Mouse (Mus musculus): ENCODE measurements around the gene Lmcd1. TPM values are rescaled to one million over a fixed set of nuclear protein-coding genes. Genes with fewer than 3 reads are reported as not detected.

Lmcd1 gene
- polyA plus RNA-seq (2021; fragmentation: Nextera tagmentation), result 8.8 and 11.1 TPM in 2 replicates
- long read RNA-seq, experiment 1, transcript Lmcd1-201 (6 exons, 1,730 nt), result major isoform, 28 of 41 reads
- long read RNA-seq, experiment 1, partial matches to known transcripts, result 9 of 41 reads
- long read RNA-seq, experiment 1, other reads (novel, unspliced or antisense), result 4 of 41 reads
- long read RNA-seq, experiment 2, transcript Lmcd1-201 (6 exons, 1,730 nt), result major isoform, 9 of 19 reads
- long read RNA-seq, experiment 2, partial matches to known transcripts, result 9 of 19 reads
- long read RNA-seq, experiment 2, other reads (novel, unspliced or antisense), result 1 of 19 reads

DNA sequence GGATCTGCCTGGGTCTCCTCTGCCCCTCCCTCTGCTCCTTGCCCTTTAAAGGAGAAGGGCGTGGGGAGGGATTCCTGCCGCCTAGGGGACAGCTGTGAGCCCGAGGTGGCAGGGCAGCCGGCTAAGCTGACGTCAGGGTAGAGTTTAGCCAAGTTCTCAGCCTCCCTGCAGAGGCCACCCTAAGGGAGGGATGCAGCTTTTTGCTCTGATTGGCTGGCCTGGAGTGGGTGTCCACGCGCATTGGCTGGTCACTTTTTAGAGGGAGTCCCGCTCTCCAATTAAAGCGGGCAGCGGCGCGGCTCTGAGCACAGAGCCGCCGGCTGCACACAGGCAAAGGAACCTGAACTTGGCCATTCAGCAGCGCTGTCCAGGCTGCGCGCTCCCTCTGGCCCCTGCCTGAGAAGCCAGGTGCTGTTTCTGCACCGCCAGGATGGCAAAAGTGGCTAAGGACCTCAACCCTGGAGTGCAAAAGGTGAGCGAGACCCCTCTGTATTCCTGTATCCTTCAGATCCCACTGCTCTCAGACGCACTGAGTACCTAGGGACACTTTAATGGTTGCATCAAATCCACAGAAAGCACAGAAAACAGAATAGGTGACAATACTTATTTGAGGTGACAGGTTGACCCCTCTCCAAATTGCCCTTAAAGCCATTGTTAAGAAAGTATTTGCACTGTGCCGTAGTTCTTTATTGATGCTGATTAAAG lies at the start of gene Lmcd1:
Gene Lmcd1 (plus strand): TSS at position 258 of the 705 bp plus-strand sequence.

Other genes with a start within 250 kb of the Lmcd1 start
- gene Ssu2, start 114.3 kb downstream of the Lmcd1 start, polyA plus RNA-seq (2021; fragmentation: Nextera tagmentation), result 0.14 and 0.43 TPM in 2 replicates
- 0.29 TPM in 1 of 2 replicates, not detected in the other for gene Cav3, start 185.7 kb downstream of the Lmcd1 start, polyA plus RNA-seq (2021; fragmentation: Nextera tagmentation)
- 1.7 and 2.5 TPM in 2 replicates for gene Oxtr, start 216.2 kb downstream of the Lmcd1 start, polyA plus RNA-seq (2021; fragmentation: Nextera tagmentation)

Measured in left cerebral cortex, adult 6 months (tissue).